Mouse (Mus musculus) ES-E14 (cell line): ENCODE measurements around the gene Car11. TPM values are rescaled to one million over a fixed set of nuclear protein-coding genes. Genes with fewer than 3 reads are reported as not detected.

ENCODE experiments used
- DNase-seq: peaks from one replicate; pipeline ENCODE4 v3.0.0-alpha.2; 2013; ENCODE audit warnings: low read depth, low spot score
- H3K27ac ChIP-seq: 2 replicates; pipeline ENCODE4 v1.5.1; 2012; ENCODE audit warnings: low read depth, mild to moderate bottlenecking, low read length, moderate library complexity, mixed read lengths; ENCODE audit not compliant: poor library complexity, insufficient read depth, severe bottlenecking
- H3K36me3 ChIP-seq: 2 replicates; pipeline ENCODE4 v1.6.1; 2012; ENCODE audit warnings: mild to moderate bottlenecking, low read length, moderate library complexity, mixed read lengths; ENCODE audit not compliant: control insufficient read depth, poor library complexity, insufficient read depth, severe bottlenecking
- H3K4me1 ChIP-seq, 2 experiments: fragments of 150-350 bp in 1 of 2; sonication (generic) in 1 of 2; 2 replicates each; pipeline ENCODE4 v1.6.1; 2012; ENCODE audit warnings: low read length in 2 of 2, mild to moderate bottlenecking in 1 of 2, mixed read lengths in 1 of 2; ENCODE audit not compliant: control insufficient read depth in 2 of 2, insufficient read depth in 2 of 2, poor library complexity in 1 of 2
- H3K4me3 ChIP-seq, 2 experiments: fragments of 150-350 bp in 1 of 2; sonication (generic) in 1 of 2; 2 replicates each; pipeline ENCODE4 v1.5.1; 2012; ENCODE audit warnings: low read length in 2 of 2, low read depth in 1 of 2, mild to moderate bottlenecking in 1 of 2, mixed read lengths in 1 of 2; ENCODE audit not compliant: insufficient read depth in 1 of 2, poor library complexity in 1 of 2, severe bottlenecking in 1 of 2
- H3K9ac ChIP-seq: 2 replicates; pipeline ENCODE4 v1.6.1; 2012; ENCODE audit warnings: low read depth, mild to moderate bottlenecking, low read length, mixed read lengths; ENCODE audit not compliant: poor library complexity, insufficient read depth, severe bottlenecking
- H3K9me3 ChIP-seq: fragments of 150-350 bp; sonication (generic); 2 replicates; pipeline ENCODE4 v1.6.1; 2012; ENCODE audit warnings: low read depth, mild to moderate bottlenecking, low read length; ENCODE audit not compliant: control insufficient read depth, insufficient read depth
- CHD2 ChIP-seq: IDR thresholded peaks from 2 replicates; pipeline ENCODE4 v1.6.1; 2014; ENCODE audit warnings: mild to moderate bottlenecking, low read depth, low read length, inconsistent platforms
- HCFC1 ChIP-seq: IDR thresholded peaks from 2 replicates; pipeline ENCODE4 v1.6.1; 2012; ENCODE audit warnings: low read length, inconsistent platforms, borderline replicate concordance; ENCODE audit not compliant: insufficient read depth
- MAFK ChIP-seq: IDR thresholded peaks from 2 replicates; pipeline ENCODE4 v1.6.1; 2014; ENCODE audit warnings: mild to moderate bottlenecking, low read depth, low read length, inconsistent platforms; ENCODE audit not compliant: insufficient read depth
- ZC3H11A ChIP-seq: IDR thresholded peaks from 2 replicates; pipeline ENCODE4 v1.6.1; 2012; ENCODE audit warnings: low read depth, mild to moderate bottlenecking, inconsistent platforms, low read length, borderline replicate concordance
- ZNF384 ChIP-seq: IDR thresholded peaks from 2 replicates; pipeline ENCODE4 v1.6.1; 2012; ENCODE audit warnings: low read depth, low read length, inconsistent platforms
- in situ Hi-C, 2 experiments: fragments of 600-800 bp; cut with MboI; formaldehyde crosslinking; loops; one replicate each; pipeline ENCODE4 v1.15.1; 2025; ENCODE audit warnings: low sequenced_read_pairs in 2 of 2, inconsistent platforms in 1 of 2; ENCODE audit not compliant: unreplicated experiment in 2 of 2
- total RNA-seq: library from RNA; depleted of rRNA; stranded (reverse); fragments of 300-350 nt; gene quantifications from 2 replicates; pipeline ENCODE4 v1.2.3, GENCODE M21; 2012

The Car11 gene
- total RNA-seq, 1 experiment = 4.4 TPM

DNA sequence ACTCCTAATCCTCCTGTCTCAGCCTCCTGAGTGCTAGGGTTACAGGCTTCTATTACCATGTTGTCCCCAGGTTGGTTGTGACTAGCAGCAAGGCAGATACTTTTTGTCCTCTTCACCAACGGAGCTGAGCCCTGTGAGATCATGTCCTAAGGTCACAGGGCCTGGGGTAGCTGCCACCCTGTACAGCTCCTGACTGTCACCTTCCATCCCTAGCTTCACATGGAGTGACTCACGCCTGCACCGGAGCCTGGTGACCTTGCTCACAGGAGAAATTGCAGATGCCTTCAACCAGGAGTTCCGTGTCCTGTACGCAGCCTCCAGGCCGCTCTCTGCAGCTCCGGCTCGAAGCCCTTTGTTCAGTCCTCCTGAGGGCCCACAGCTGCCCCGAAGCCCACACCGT lies 26.8 kb downstream of the Car11 start:
- in situ Hi-C loops = loop anchor here in 1 of 2 experiments (25.0 kb wide), 1 partner anchor 211 kb away; no protein-coding TSS in a partner anchor
- DNase-seq = no peak
- TF ChIP-seq ZC3H11A (no peak), MAFK (no peak), HCFC1 (no peak), ZNF384 (no peak), CHD2 (no peak)
- no peak overlapping the region for H3K27ac ChIP-seq
- H3K4me1 ChIP-seq = peaks cover 2 to 17% of the 10 kb centered on the region in 2 experiments; a peak in 1 of 4 replicates
- no peak overlapping the region for H3K4me3 ChIP-seq
- H3K36me3 ChIP-seq = peaks cover 36% of the 10 kb centered on the region
- no peak overlapping the region for H3K9ac ChIP-seq
- H3K9me3 ChIP-seq = no peaks in the 10 kb centered on the region

DNA sequence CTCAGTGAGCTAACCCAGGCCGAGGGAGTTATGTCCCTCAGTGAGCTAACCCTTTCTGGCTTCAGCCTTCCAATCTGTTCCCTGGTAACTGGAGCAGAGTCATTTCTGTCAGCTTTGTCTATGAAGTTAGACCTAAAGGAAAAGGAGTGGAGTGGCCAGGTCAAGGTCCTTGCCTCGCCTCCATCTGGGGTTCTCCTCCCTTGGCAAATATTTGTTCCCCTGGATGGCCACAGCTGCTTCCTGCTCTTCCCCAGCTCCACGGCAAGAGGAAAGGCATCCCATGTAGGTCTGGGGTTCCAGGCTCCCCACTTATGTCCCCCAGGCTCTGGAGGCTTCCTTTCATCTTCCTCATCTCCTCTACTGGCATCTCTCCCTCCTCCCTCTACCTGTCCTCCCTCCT lies 28.0 kb downstream of the Car11 start:
- peaks cover 2 to 19% of the 10 kb centered on the region in 2 experiments; a peak in 1 of 4 replicates for H3K4me1 ChIP-seq
- peaks cover 26% of the 10 kb centered on the region for H3K36me3 ChIP-seq
- no peak overlapping the region for H3K4me3 ChIP-seq
- no peaks in the 10 kb centered on the region for H3K9me3 ChIP-seq
- no peak overlapping the region for H3K27ac ChIP-seq
- in situ Hi-C loops = loop anchor here in 1 of 2 experiments (25.0 kb wide), 1 partner anchor 210 kb away; no protein-coding TSS in a partner anchor
- TF ChIP-seq HCFC1 = no peak
- TF ChIP-seq ZNF384 = no peak
- TF ChIP-seq CHD2 = no peak
- TF ChIP-seq ZC3H11A = no peak
- TF ChIP-seq MAFK = no peak
- no peak overlapping the region for H3K9ac ChIP-seq
- DNase-seq = no peak

DNA sequence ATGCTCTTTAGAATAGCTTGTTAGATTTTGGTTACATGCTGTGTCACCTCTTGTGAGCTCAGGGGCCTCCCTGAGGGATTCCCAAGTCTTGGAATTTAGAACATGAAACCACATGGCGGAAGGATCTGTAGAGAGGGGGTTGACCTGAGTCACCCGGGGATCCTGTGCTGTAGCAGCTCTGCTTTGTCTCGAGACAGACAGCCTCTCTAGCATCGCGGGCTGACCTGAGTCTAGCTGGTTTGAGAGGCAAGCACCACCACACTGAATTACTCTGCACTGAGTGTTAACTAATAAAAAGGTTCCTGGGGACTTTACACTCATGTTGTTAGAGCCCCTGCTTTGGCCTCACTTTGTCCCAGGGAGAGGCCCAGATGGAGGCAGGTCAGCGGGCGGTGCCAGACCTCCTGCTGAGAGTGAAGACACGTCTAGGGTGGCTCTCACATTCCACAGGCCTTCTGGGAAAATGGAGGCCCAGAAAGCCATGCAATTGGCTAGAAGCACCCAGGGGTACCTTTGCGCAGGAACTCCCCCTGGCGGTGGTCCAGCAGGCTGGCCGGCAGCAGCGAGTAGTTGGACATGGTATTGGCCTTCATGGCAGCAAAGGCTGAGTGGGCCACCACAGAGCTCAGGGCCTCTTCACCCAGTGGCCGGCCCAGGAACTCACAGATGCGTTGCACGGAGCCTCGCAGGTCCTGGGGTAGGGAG lies 31.2 kb downstream of the Car11 start:
- no peak overlapping the region for H3K9ac ChIP-seq
- no peak overlapping the region for H3K4me3 ChIP-seq
- H3K27ac ChIP-seq = no peak overlapping the region

DNA sequence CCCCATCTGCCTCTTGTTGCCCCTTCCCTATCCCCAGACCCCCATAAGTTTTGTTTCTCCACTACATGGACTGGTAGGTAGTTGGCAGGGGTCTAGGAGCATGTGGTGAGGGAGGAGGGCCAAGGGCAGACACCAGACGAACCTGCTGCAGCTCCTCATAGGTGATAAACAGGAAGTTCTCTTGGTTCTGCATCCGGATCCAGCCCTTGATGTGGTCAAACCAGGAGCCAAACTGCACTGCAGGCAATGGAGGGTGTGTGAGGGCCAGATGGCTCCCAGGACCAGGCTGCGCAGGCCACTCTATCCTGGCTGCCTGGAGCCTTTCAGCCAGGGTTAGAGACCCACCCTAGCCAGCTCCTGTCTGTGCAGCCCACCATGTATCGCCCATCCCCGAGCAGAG lies 33.8 kb downstream of the Car11 start:
- 0 out of 2 replicates have a peak, but pooled peaks cover 3% of the 10 kb centered on the region for H3K36me3 ChIP-seq
- no peak overlapping the region for H3K4me3 ChIP-seq
- H3K27ac ChIP-seq = no peak overlapping the region
- in situ Hi-C loops = loop anchor here (10.0 to 25.0 kb wide), 2 partner anchors 71 to 204 kb away; no protein-coding TSS in a partner anchor
- peaks cover 2 to 18% of the 10 kb centered on the region in 2 experiments; a peak in 1 of 4 replicates for H3K4me1 ChIP-seq
- no peak for DNase-seq
- H3K9me3 ChIP-seq = no peaks in the 10 kb centered on the region
- no peak for TF ChIP-seq ZC3H11A
- TF ChIP-seq ZNF384 = no peak
- no peak for TF ChIP-seq CHD2
- TF ChIP-seq MAFK = no peak
- no peak for TF ChIP-seq HCFC1
- H3K9ac ChIP-seq = no peak overlapping the region

More for the DNA sequence above, 31.2 kb downstream of the Car11 start:
- DNase-seq = peak; percentile 75
- in situ Hi-C loops = loop anchor here (10.0 to 25.0 kb wide), 2 partner anchors 74 to 206 kb away; no protein-coding TSS in a partner anchor
- Histone ChIP-seq H3K36me3 (peaks cover 3% of the 10 kb centered on the region; the same call in 1 of the 2 replicates), H3K9me3 (no peaks in the 10 kb centered on the region), H3K4me1 (peaks cover 2 to 18% of the 10 kb centered on the region in 2 experiments; a peak in 1 of 4 replicates)
- no peak for TF ChIP-seq ZNF384
